Mouse (Mus musculus): Measurements from ENCODE around the gene Ccdc60. TPM values are rescaled to one million over a fixed set of nuclear protein-coding genes. Genes with fewer than 3 reads are reported as not detected.

The Ccdc60 gene
- polyA plus RNA-seq, 1 experiment from 2014 or later: 3.7 TPM

DNA sequence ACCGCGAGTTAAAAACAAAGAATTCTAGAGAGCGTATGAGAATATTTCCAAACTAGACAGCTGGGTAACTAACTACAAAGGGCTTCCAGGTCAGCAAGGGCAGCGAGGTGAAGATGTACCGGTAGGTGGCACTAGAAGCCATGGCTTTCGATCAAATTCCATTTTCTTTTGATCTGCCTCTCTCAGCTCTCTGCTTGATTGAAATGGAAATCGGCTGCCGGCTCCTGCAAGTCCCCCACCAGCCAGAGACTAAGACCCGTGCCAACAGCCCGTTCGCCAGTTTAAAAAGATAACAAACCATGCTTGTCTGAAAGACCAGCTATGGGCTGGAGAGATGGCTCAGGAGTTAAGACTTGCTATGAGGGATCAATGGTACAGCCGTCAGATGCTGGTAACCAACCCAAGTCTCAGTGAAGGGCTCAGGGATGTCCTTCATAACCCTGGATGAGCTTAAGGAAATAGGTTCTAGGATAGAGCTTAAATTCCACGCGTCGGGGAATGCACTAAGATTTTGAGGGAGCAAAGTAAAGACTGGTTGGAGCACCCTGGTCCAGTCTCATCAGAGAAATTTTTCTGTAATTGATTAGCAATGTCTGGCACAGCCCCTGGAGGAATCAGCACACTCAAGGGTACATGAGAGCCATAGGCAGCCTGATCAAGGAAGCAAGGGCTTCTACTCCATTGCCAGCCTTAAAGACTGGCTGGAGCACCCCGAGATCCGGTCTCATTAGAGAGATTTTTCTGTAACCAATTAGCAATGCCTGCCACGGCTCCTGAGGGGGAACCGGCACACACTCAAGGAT, 56.7 kb downstream of the Ccdc60 start:
- H3K27me3 ChIP-seq: no peaks in the 10 kb centered on the region
- H3K4me3 ChIP-seq (replicated peaks): peak overlapping the region; percentile 17; the same call in 1 of the 2 replicates
- no peaks in the 10 kb centered on the region for H3K9me3 ChIP-seq (replicated peaks)
- peaks cover 3% of the 10 kb centered on the region for H3K4me1 ChIP-seq
- 15% methylated on average over 19 of the region's 19 CpGs for WGBS
- peak overlapping the region; percentile 38; the same call in 1 of the 2 replicates for H3K4me2 ChIP-seq (replicated peaks)
- no peak for ATAC-seq (ENCODE audit: insufficient number of reproducible peaks, low FRiP score, low TSS enrichment, low read depth)
- no peak overlapping the region for H3K27ac ChIP-seq (replicated peaks)
- no peak overlapping the region for H3K9ac ChIP-seq
- no peaks in the 10 kb centered on the region for H3K36me3 ChIP-seq

DNA sequence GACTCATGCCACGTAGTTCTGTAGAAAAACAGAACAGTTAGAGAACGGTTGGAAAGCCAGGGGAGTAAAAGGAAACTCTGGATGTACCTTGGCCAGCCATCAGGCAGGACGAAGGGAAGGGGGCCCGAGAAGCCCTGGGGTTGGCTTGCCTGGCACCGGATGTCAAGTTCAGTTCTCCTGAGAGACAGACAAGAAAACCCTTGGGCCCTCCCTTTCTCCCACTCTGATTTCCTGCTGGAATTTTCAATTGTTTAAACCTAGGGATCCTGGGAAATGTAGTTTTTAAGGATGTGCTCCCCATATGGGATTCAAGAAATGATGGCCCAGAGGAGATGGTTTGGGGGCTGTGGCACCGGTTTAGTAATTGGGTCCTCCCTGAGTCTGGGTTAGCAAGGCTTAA, 60.4 kb downstream of the Ccdc60 start:
- H3K9me3 ChIP-seq (replicated peaks): no peaks in the 10 kb centered on the region

DNA sequence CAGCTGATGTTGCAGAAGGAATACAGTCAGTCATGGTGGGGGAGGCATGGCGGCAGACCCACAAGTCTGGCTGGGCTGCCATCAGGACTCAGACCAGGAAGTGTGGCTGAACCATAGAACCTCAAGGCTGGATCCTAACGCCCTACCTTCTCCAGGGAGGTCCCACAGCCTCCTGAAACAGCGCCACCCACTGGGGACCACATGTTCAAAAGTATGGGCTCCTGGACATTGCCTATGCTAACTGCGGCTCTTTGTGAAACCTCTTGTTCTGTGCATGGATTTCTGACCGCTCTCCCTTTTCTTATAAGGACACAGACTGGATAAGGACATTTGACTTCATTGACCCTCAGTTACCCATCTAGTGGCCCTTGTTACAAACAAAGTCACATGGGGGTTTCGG, 64.8 kb downstream of the Ccdc60 start:
- H3K27ac ChIP-seq (replicated peaks): no peak overlapping the region

More for the DNA sequence above, 60.4 kb downstream of the Ccdc60 start:
- Histone ChIP-seq H3K4me1 (no peaks in the 10 kb centered on the region; the same call in none of the 2 replicates), H3K27ac (replicated peaks) (no peak overlapping the region), H3K27me3 (no peaks in the 10 kb centered on the region), H3K4me2 (replicated peaks) (no peak overlapping the region), H3K9ac (no peak overlapping the region), H3K4me3 (replicated peaks) (no peak overlapping the region), H3K36me3 (no peaks in the 10 kb centered on the region)
- no peak for ATAC-seq (ENCODE audit: insufficient number of reproducible peaks, low FRiP score, low TSS enrichment, low read depth)
- WGBS: 80% methylated on average over 6 of the region's 6 CpGs

DNA sequence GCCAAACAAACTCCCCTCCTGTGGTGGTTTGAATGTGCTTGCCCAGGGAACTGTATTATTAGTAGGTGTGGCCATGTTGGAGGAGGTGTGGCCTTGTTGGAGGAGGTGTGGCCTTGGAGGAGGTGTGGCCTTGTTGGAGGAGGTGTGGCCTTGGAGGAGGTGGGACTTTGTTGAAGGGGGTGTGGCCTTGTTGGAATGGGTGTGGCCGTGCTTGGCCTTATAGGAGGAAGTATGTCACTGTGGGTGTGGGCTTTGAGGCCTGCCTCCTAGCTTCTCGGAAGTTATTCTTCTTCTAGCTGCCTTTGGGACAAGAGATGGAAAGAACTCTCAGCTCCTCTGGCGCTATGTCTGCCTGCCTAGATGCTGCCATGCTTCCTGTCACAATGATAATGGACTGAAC, 66.9 kb downstream of the Ccdc60 start:
- H3K36me3 ChIP-seq: no peaks in the 10 kb centered on the region
- no peak overlapping the region for H3K4me3 ChIP-seq (replicated peaks)
- H3K4me2 ChIP-seq (replicated peaks): no peak overlapping the region
- ATAC-seq (ENCODE audit: insufficient number of reproducible peaks, low FRiP score, low TSS enrichment, low read depth): no peak
- H3K27ac ChIP-seq (replicated peaks): no peak overlapping the region
- no peaks in the 10 kb centered on the region for H3K4me1 ChIP-seq
- no peak overlapping the region for H3K9ac ChIP-seq
- 87% methylated on average over 3 of the region's 3 CpGs for WGBS
- H3K27me3 ChIP-seq: no peaks in the 10 kb centered on the region
- H3K9me3 ChIP-seq (replicated peaks): no peaks in the 10 kb centered on the region

More for the DNA sequence above, 64.8 kb downstream of the Ccdc60 start:
- Histone ChIP-seq H3K4me3 (replicated peaks) (no peak overlapping the region), H3K9me3 (replicated peaks) (no peaks in the 10 kb centered on the region), H3K36me3 (no peaks in the 10 kb centered on the region), H3K4me2 (replicated peaks) (no peak overlapping the region), H3K9ac (no peak overlapping the region), H3K27me3 (no peaks in the 10 kb centered on the region), H3K4me1 (no peaks in the 10 kb centered on the region)
- ATAC-seq (ENCODE audit: insufficient number of reproducible peaks, low FRiP score, low TSS enrichment, low read depth): no peak
- WGBS: 81% methylated on average over 6 of the region's 6 CpGs

DNA sequence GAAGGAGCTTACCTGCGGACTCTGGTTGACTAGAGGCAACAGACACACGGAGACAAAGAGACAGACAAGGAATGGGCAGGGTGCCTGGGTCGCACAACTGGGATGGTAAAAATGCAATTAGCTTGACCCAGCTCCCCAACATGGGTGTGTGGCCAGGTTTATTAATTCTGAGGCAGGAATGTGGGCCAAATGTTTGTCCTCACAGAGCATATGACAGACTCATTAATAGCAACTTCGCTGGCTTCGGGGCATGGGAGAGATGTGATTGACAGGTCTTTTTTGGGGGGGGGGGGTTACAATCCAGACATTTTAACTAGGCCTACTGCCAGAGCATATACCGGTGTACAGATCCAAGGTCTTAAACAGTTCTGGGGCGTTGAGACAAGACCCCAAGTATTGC, 69.5 kb downstream of the Ccdc60 start:
- H3K4me1 ChIP-seq: no peaks in the 10 kb centered on the region
- no peak overlapping the region for H3K9ac ChIP-seq
- H3K4me2 ChIP-seq (replicated peaks): no peak overlapping the region
- H3K4me3 ChIP-seq (replicated peaks): no peak overlapping the region
- no peak overlapping the region for H3K27ac ChIP-seq (replicated peaks)
- ATAC-seq (ENCODE audit: insufficient number of reproducible peaks, low FRiP score, low TSS enrichment, low read depth): no peak
- no peaks in the 10 kb centered on the region for H3K27me3 ChIP-seq
- H3K36me3 ChIP-seq: no peaks in the 10 kb centered on the region
- H3K9me3 ChIP-seq (replicated peaks): no peaks in the 10 kb centered on the region
- 60% methylated on average over 7 of the region's 7 CpGs for WGBS

DNA sequence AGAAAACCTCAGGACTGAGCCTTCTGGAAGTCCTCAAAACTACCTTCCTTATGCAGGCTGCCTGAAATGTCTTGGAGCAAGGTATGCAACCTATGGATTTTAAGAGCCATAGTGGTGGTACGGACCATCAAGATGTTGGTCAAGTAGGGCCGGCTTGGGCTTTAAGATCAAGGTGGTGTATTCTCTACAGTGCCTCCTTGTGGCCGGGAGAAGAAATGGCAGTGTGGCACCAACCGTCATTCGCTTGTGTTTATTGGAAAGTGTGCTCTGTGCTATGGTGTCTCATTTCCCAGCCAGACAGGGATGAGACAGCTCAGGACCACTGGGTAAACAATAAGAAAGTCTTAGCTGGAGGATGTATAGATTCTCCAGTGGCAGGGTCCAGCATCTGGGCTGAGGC, 76.1 kb downstream of the Ccdc60 start:
- H3K36me3 ChIP-seq: no peaks in the 10 kb centered on the region
- no peak overlapping the region for H3K4me3 ChIP-seq (replicated peaks)
- no peak overlapping the region for H3K27ac ChIP-seq (replicated peaks)
- no peak overlapping the region for H3K4me2 ChIP-seq (replicated peaks)
- 62% methylated on average over 5 of the region's 5 CpGs for WGBS
- H3K4me1 ChIP-seq: no peaks in the 10 kb centered on the region
- H3K27me3 ChIP-seq: no peaks in the 10 kb centered on the region
- no peak overlapping the region for H3K9ac ChIP-seq
- ATAC-seq (ENCODE audit: insufficient number of reproducible peaks, low FRiP score, low TSS enrichment, low read depth): no peak
- no peaks in the 10 kb centered on the region for H3K9me3 ChIP-seq (replicated peaks)

DNA sequence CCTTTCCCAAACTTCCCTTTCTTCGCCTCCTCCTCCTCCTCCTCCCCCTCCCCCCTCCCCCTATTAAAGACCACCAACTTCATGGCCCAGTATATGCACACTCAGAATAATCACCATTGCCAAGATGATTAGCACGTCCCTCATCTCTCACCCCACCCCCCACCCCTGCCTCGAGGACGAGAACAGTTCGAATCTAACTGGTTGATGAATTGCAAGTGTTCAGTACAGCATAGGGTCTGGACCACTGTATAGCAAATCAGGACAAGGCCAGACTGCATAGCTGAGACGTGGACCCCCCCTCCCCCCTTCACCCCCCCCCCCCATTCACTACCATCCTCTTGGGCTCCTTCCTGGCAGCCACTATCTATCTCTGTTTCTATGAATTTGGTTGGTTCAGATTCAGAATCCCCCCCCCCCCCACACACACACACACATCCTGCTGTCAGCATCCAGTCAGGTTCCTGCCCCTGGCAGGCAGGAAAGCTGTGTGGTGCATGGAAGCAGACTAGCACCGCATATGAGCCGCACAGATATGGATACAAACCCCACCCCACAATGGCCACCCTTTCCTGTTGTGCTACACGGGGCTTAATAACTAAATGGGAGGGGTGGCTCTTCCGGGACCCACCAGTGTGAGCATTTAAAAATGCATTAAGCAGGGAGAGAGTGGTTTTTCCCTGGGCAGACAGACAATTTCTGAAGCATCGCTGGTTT, 79.2 kb downstream of the Ccdc60 start:
- Histone ChIP-seq H3K4me1 (no peaks in the 10 kb centered on the region), H3K9ac (no peak overlapping the region), H3K27ac (replicated peaks) (no peak overlapping the region), H3K36me3 (no peaks in the 10 kb centered on the region), H3K27me3 (no peaks in the 10 kb centered on the region), H3K4me3 (replicated peaks) (no peak overlapping the region), H3K4me2 (replicated peaks) (no peak overlapping the region), H3K9me3 (replicated peaks) (no peaks in the 10 kb centered on the region)
- WGBS: 52% methylated on average over 11 of the region's 11 CpGs
- no peak for ATAC-seq (ENCODE audit: insufficient number of reproducible peaks, low FRiP score, low TSS enrichment, low read depth)

DNA sequence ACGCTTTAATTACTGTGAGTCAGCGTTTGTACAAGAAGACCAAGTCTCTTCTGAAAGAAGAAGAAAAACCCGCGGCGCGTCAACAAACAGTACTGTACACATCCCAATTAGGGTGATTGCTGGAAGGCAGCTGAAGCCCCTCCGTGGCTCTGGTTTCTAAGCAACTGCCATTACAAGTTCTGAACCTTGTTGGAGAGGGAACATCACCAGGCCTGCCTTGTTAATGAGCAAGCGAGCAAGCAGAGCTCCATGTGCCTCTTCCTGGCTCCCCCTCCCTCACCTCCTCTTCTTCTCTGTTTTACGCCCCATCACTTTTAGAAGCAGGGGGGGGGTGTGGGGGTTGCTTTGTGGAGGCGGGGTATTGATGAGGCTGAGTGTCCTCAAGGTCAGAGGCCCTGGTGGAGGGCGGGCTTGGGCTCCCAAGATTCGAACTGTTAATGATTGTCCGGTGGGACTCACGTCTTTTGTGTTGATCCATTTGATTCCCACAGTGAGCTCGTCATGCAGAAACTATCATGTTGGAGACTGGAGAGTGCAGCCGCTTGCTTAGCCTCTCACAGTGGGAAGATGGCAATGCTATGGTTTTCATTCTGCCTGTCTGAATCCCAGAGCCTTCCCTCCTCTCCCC, 79.9 kb downstream of the Ccdc60 start:
- Histone ChIP-seq H3K9me3 (replicated peaks) (no peaks in the 10 kb centered on the region), H3K4me1 (no peaks in the 10 kb centered on the region), H3K27ac (replicated peaks) (no peak overlapping the region), H3K4me3 (replicated peaks) (no peak overlapping the region), H3K9ac (no peak overlapping the region), H3K27me3 (no peaks in the 10 kb centered on the region), H3K4me2 (replicated peaks) (no peak overlapping the region), H3K36me3 (no peaks in the 10 kb centered on the region)
- WGBS: 42% methylated on average over 16 of the region's 16 CpGs
- no peak; the same call in 1 of the 2 replicates for ATAC-seq (ENCODE audit: insufficient number of reproducible peaks, low FRiP score, low TSS enrichment, low read depth)

DNA sequence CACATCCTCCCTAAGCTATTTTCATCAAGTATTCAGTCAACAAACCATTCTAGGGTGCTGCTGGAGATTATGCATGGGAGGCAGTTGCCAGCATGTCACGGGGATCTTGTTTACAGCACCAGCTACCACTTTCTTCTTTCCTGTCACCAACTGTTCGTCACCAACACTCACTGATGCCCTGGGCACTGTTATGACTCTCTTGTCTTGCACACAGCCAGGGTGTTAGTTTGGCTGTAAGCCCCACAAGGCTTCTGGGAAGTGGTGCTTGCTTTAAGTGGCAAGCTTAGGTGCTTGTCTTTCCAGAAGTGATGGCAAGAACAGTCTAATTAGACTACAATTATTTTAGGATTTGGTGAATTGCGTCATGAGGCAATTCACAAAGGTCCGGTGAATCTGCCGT, 86.1 kb downstream of the Ccdc60 start:
- 68% methylated on average over 5 of the region's 5 CpGs for WGBS
- H3K9ac ChIP-seq: no peak overlapping the region
- no peaks in the 10 kb centered on the region for H3K9me3 ChIP-seq (replicated peaks)
- no peaks in the 10 kb centered on the region for H3K4me1 ChIP-seq
- H3K4me2 ChIP-seq (replicated peaks): no peak overlapping the region
- H3K36me3 ChIP-seq: no peaks in the 10 kb centered on the region
- no peaks in the 10 kb centered on the region for H3K27me3 ChIP-seq
- H3K27ac ChIP-seq (replicated peaks): no peak overlapping the region
- no peak overlapping the region for H3K4me3 ChIP-seq (replicated peaks)
- no peak for ATAC-seq (ENCODE audit: insufficient number of reproducible peaks, low FRiP score, low TSS enrichment, low read depth)

DNA sequence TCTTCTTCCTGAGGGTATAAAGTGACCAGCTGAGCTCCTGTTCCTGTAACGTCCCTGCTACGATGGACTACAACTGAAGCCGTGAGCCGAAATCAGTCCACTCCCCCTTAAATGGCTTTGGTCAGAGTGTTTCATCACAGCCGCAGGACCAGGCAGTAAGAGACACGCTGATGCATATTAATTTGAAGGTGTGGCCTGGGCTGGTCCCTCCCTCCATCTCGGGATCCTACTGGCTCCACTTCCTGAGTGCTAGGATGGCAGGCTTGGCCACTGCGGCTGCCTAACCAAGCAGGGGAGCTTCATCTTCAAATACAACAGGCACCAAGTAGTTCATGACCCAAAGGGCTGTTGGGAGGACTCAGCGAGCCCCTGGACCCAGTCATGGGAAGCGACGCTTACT, 94.3 kb downstream of the Ccdc60 start:
- H3K4me2 ChIP-seq (replicated peaks): no peak overlapping the region
- H3K4me3 ChIP-seq (replicated peaks): no peak overlapping the region
- no peak overlapping the region for H3K27ac ChIP-seq (replicated peaks)
- no peaks in the 10 kb centered on the region for H3K36me3 ChIP-seq
- no peaks in the 10 kb centered on the region for H3K4me1 ChIP-seq
- H3K9ac ChIP-seq: no peak overlapping the region
- WGBS: 38% methylated on average over 11 of the region's 11 CpGs
- H3K27me3 ChIP-seq: 0 out of 2 replicates have a peak, but pooled peaks cover 9% of the 10 kb centered on the region
- no peaks in the 10 kb centered on the region for H3K9me3 ChIP-seq (replicated peaks)
- no peak for ATAC-seq (ENCODE audit: insufficient number of reproducible peaks, low FRiP score, low TSS enrichment, low read depth)

DNA sequence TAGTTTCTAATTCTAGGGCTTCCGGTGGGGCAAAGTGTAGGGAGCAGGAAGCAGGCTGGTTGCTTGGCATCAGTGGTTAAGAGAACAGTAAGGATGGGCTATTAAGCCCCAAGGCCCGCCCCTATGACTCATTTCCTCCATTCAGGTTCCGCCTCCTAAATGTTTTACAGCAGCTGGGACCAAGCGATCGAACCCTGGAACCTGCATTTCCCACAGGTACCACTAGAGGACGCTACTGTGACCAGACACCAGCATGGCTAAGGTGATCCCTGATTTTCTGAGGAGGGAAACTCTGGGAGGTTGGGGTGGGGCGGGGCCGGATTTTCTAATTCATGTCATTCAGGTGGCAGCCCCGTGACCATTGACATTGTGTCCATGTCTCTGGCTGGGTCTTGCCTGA, 96.1 kb downstream of the Ccdc60 start:
- no peak for ATAC-seq (ENCODE audit: insufficient number of reproducible peaks, low FRiP score, low TSS enrichment, low read depth)
- H3K27ac ChIP-seq (replicated peaks): no peak overlapping the region
- no peak overlapping the region for H3K4me3 ChIP-seq (replicated peaks)
- no peaks in the 10 kb centered on the region for H3K9me3 ChIP-seq (replicated peaks)
- no peaks in the 10 kb centered on the region for H3K36me3 ChIP-seq
- no peaks in the 10 kb centered on the region for H3K4me1 ChIP-seq
- H3K4me2 ChIP-seq (replicated peaks): no peak overlapping the region
- no peak overlapping the region for H3K9ac ChIP-seq
- H3K27me3 ChIP-seq: 0 out of 2 replicates have a peak, but pooled peaks cover 9% of the 10 kb centered on the region
- 64% methylated on average over 9 of the region's 9 CpGs for WGBS

Measured in embryonic facial prominence, embryonic 15.5 days (tissue).